Mouse (Mus musculus) small intestine, adult 2 months (tissue): ENCODE data around the gene Fbxo24. TPM values are rescaled to one million over a fixed set of nuclear protein-coding genes. Genes with fewer than 3 reads are reported as not detected.

Experiments
- H3K27ac ChIP-seq: fragments of 200-500 bp; 2 replicates; pipeline ENCODE4 v1.5.1; 2012; ENCODE audit warnings: low read depth, low read length, control low read depth, inconsistent platforms; ENCODE audit not compliant: insufficient read depth
- H3K27me3 ChIP-seq: fragments of 200-500 bp; 2 replicates; pipeline ENCODE4 v1.6.1; 2012; ENCODE audit warnings: mild to moderate bottlenecking, moderate library complexity, low read length, inconsistent platforms; ENCODE audit not compliant: control insufficient read depth, insufficient read depth
- H3K36me3 ChIP-seq: fragments of 200-500 bp; 2 replicates; pipeline ENCODE4 v1.6.1; 2012; ENCODE audit warnings: mild to moderate bottlenecking, low read length, control low read depth, inconsistent platforms; ENCODE audit not compliant: control insufficient read depth, insufficient read depth
- H3K4me1 ChIP-seq: fragments of 200-500 bp; 2 replicates; pipeline ENCODE4 v1.6.1; 2012; ENCODE audit warnings: low read length, inconsistent platforms, mixed read lengths; ENCODE audit not compliant: control insufficient read depth, insufficient read depth, insufficient read length
- H3K4me3 ChIP-seq: fragments of 200-500 bp; 2 replicates; pipeline ENCODE4 v1.5.1; 2012; ENCODE audit warnings: low read depth, mild to moderate bottlenecking, control low read depth, inconsistent platforms, low read length, moderate library complexity
- CTCF ChIP-seq: fragments of 200-500 bp; IDR thresholded peaks from 2 replicates; pipeline ENCODE4 v1.5.1; 2012; ENCODE audit warnings: low read depth, mild to moderate bottlenecking, control low read depth, inconsistent platforms, low read length, moderate library complexity, mixed read lengths; ENCODE audit not compliant: insufficient replicate concordance, insufficient read length; ENCODE audit errors: extremely low read depth
- POLR2A ChIP-seq: fragments of 200-500 bp; IDR thresholded peaks from 2 replicates; pipeline ENCODE4 v1.6.1; 2012; ENCODE audit warnings: low read depth, mild to moderate bottlenecking, control low read depth, inconsistent platforms, low read length, moderate library complexity
- WGBS: fragments of 180-500 bp; shearing (Covaris S2); methylation state at CpG from one replicate; pipeline ENCODE4 v1.1.7; 2018; 5-methylcytosine and 5-hydroxymethylcytosine counted together
- polyA plus RNA-seq: library from polyadenylated mRNA; depleted of rRNA; stranded (reverse); fragments of >200 nt; gene quantifications from 2 replicates; pipeline ENCODE4 v1.2.3, GENCODE M21; 2012

Gene Fbxo24
- polyA plus RNA-seq, 1 experiment = 0.19 TPM

GRCm38 (mm10) chr5:137613076-137613475, 15.7 kb downstream of the Fbxo24 start:
- no peaks in the 10 kb centered on the region for H3K27me3 ChIP-seq
- TF ChIP-seq CTCF (no peak), POLR2A (no peak)
- 85% methylated on average over 5 of the region's 5 CpGs for WGBS

GRCm38 (mm10) chr5:137611245-137611602, 17.6 kb downstream of the Fbxo24 start:
- Histone ChIP-seq H3K27me3 (no peaks in the 10 kb centered on the region), H3K4me1 (peaks cover 16% of the 10 kb centered on the region), H3K4me3 (peak overlapping the region; percentile 47), H3K36me3 (peaks cover 6% of the 10 kb centered on the region; the same call in 1 of the 2 replicates), H3K27ac (peak overlapping the region; percentile 27; the same call in 1 of the 2 replicates)
- no peak for TF ChIP-seq POLR2A
- TF ChIP-seq CTCF = no peak
- 50% methylated on average over 6 of the region's 6 CpGs for WGBS

More at GRCm38 (mm10) chr5:137613076-137613475, 15.7 kb downstream of the Fbxo24 start:
- Histone ChIP-seq H3K4me3 (no peak overlapping the region), H3K4me1 (peaks cover 16% of the 10 kb centered on the region), H3K27ac (no peak overlapping the region), H3K36me3 (no peaks in the 10 kb centered on the region)

GRCm38 (mm10) chr5:137610548-137611244, 18.1 kb downstream of the Fbxo24 start:
- peak overlapping the region; percentile 47 for H3K4me3 ChIP-seq
- H3K36me3 ChIP-seq = peaks cover 6% of the 10 kb centered on the region; the same call in 1 of the 2 replicates
- H3K27me3 ChIP-seq = no peaks in the 10 kb centered on the region
- TF ChIP-seq POLR2A (no peak), CTCF (no peak)
- H3K27ac ChIP-seq = peak overlapping the region; percentile 27
- H3K4me1 ChIP-seq = peaks cover 16% of the 10 kb centered on the region
- WGBS = 45% methylated on average over 12 of the region's 12 CpGs

- 76% methylated on average over 4 of the region's 4 CpGs for WGBS
- TF ChIP-seq CTCF (no peak), POLR2A (no peak)
Measured at GRCm38 (mm10) chr5:137610056-137610455, 18.7 kb downstream of the Fbxo24 start.

GRCm38 (mm10) chr5:137609292-137609691, 19.5 kb downstream of the Fbxo24 start:
- no peaks in the 10 kb centered on the region for H3K27me3 ChIP-seq
- peaks cover 8% of the 10 kb centered on the region; the same call in 1 of the 2 replicates for H3K36me3 ChIP-seq
- no peak overlapping the region for H3K4me3 ChIP-seq
- TF ChIP-seq POLR2A (no peak), CTCF (no peak)
- H3K4me1 ChIP-seq = peaks cover 16% of the 10 kb centered on the region
- 69% methylated on average over 3 of the region's 3 CpGs for WGBS
- H3K27ac ChIP-seq = no peak overlapping the region

More at GRCm38 (mm10) chr5:137610056-137610455, 18.7 kb downstream of the Fbxo24 start:
- Histone ChIP-seq H3K4me3 (peak overlapping the region; percentile 47), H3K27me3 (no peaks in the 10 kb centered on the region), H3K27ac (no peak overlapping the region; the same call in 1 of the 2 replicates), H3K4me1 (peaks cover 16% of the 10 kb centered on the region), H3K36me3 (peaks cover 8% of the 10 kb centered on the region; the same call in 1 of the 2 replicates)

GRCm38 (mm10) chr5:137608654-137609190, 20.1 kb downstream of the Fbxo24 start:
- H3K27ac ChIP-seq = no peak overlapping the region
- H3K4me3 ChIP-seq = no peak overlapping the region
- TF ChIP-seq POLR2A = no peak
- no peak for TF ChIP-seq CTCF
- WGBS = 62% methylated on average over 23 of the region's 23 CpGs
- H3K27me3 ChIP-seq = no peaks in the 10 kb centered on the region
- peaks cover 8% of the 10 kb centered on the region; the same call in 1 of the 2 replicates for H3K36me3 ChIP-seq
- H3K4me1 ChIP-seq = peaks cover 14% of the 10 kb centered on the region
